Mouse (Mus musculus) lung, postnatal 0 days (tissue): ENCODE results near the gene Rad51b. TPM values are rescaled to one million over a fixed set of nuclear protein-coding genes. Genes with fewer than 3 reads are reported as not detected.

Experiments
- ATAC-seq: fragments of 200-750 bp; cut with Nextera tagmentation; 2 replicates; pipeline ENCODE4 v1.8.0; 2017; ENCODE audit warnings: moderate library complexity
- DNase-seq: peaks from one replicate; pipeline ENCODE4 v3.0.0-alpha.2; 2016; ENCODE audit warnings: low spot score
- H3K27ac ChIP-seq: fragments of 300-500 bp; sonication (generic); 2 replicates; pipeline ENCODE4 v1.5.1; 2014; ENCODE audit warnings: antibody characterized with exemption, mild to moderate bottlenecking, low read length, mixed read lengths
- H3K27me3 ChIP-seq: fragments of 300-500 bp; sonication (generic); replicated peaks from 2 replicates; pipeline ENCODE4 v1.6.1; 2014; ENCODE audit warnings: low read length, mixed read lengths; ENCODE audit not compliant: insufficient read depth
- H3K36me3 ChIP-seq: fragments of 300-500 bp; sonication (generic); 2 replicates; pipeline ENCODE4 v1.6.1; 2014; ENCODE audit warnings: low read length, mixed read lengths; ENCODE audit not compliant: insufficient read depth
- H3K4me1 ChIP-seq: fragments of 300-500 bp; sonication (generic); 2 replicates; pipeline ENCODE4 v1.6.1; 2014; ENCODE audit warnings: antibody characterized with exemption, low read depth, low read length, mixed read lengths; ENCODE audit not compliant: insufficient read depth
- H3K4me2 ChIP-seq: fragments of 300-500 bp; sonication (generic); replicated peaks from 2 replicates; pipeline ENCODE4 v1.6.1; 2014; ENCODE audit warnings: low read depth, mild to moderate bottlenecking, low read length, moderate library complexity, mixed read lengths
- H3K4me3 ChIP-seq: fragments of 300-500 bp; sonication (generic); 2 replicates; pipeline ENCODE4 v1.5.1; 2014; ENCODE audit warnings: low read depth, low read length
- H3K9ac ChIP-seq: fragments of 300-500 bp; sonication (generic); replicated peaks from 2 replicates; pipeline ENCODE4 v1.6.1; 2014; ENCODE audit warnings: low read depth, mild to moderate bottlenecking
- H3K9me3 ChIP-seq: fragments of 300-500 bp; sonication (generic); 2 replicates; pipeline ENCODE4 v1.6.1; 2016; ENCODE audit warnings: low read length, mixed read lengths
- CTCF ChIP-seq: IDR thresholded peaks from 2 replicates; pipeline ENCODE4 v1.5.1; 2016; ENCODE audit warnings: antibody characterized with exemption, mild to moderate bottlenecking
- EP300 ChIP-seq: IDR thresholded peaks from 2 replicates; pipeline ENCODE4 v1.6.1; 2016; ENCODE audit warnings: antibody characterized with exemption, mild to moderate bottlenecking, control low read depth
- WGBS: fragments of 180-500 bp; shearing (Covaris S2); extraction: QIAGEN DNeasy Blood & Tissue Kit; methylation state at CpG from one replicate; pipeline ENCODE4 v1.1.7; 2014; 5-methylcytosine and 5-hydroxymethylcytosine counted together
- polyA plus RNA-seq: library from polyadenylated mRNA; unstranded; fragments of >200 nt; fragmentation: Nextera tagmentation; extraction: Ambion mirVana; gene quantifications from 2 replicates; pipeline ENCODE4 v1.2.1, GENCODE M21; 2015

Gene Rad51b
- polyA plus RNA-seq, 1 experiment from 2014 or later, result 1.3 TPM

GRCm38 (mm10) chr12:79771194-79771593 lies 474.1 kb downstream of the Rad51b start:
- Histone ChIP-seq H3K27ac (no peak overlapping the region), H3K4me1 (no peaks in the 10 kb centered on the region), H3K4me3 (no peak overlapping the region), H3K9me3 (no peaks in the 10 kb centered on the region), H3K9ac (no peak overlapping the region), H3K4me2 (no peak overlapping the region), H3K36me3 (no peaks in the 10 kb centered on the region), H3K27me3 (no peaks in the 10 kb centered on the region)
- 94% methylated on average over 4 of the region's 4 CpGs for WGBS
- TF ChIP-seq CTCF, result no peak
- no peak for TF ChIP-seq EP300
- ATAC-seq, result no peak
- no peak for DNase-seq

GRCm38 (mm10) chr12:79771741-79772140 lies 474.7 kb downstream of the Rad51b start:
- Histone ChIP-seq H3K4me1 (no peaks in the 10 kb centered on the region), H3K4me2 (no peak overlapping the region), H3K9ac (no peak overlapping the region), H3K4me3 (no peak overlapping the region), H3K27me3 (no peaks in the 10 kb centered on the region), H3K9me3 (no peaks in the 10 kb centered on the region), H3K27ac (no peak overlapping the region), H3K36me3 (no peaks in the 10 kb centered on the region)
- no peak for TF ChIP-seq EP300
- no peak for TF ChIP-seq CTCF
- ATAC-seq, result no peak
- no peak for DNase-seq
- 84% methylated on average over 3 of the region's 3 CpGs for WGBS

GRCm38 (mm10) chr12:79773246-79773645 lies 476.2 kb downstream of the Rad51b start:
- H3K4me2 ChIP-seq, result no peak overlapping the region
- H3K4me3 ChIP-seq, result no peak overlapping the region
- 74% methylated on average over 4 of the region's 4 CpGs for whole genome bisulfite sequencing
- DNase-seq, result peak; percentile 39
- no peaks in the 10 kb centered on the region for H3K27me3 ChIP-seq
- no peak for TF ChIP-seq CTCF
- no peaks in the 10 kb centered on the region for H3K9me3 ChIP-seq
- H3K9ac ChIP-seq, result no peak overlapping the region
- ATAC-seq, result no peak
- no peaks in the 10 kb centered on the region for H3K36me3 ChIP-seq
- no peak overlapping the region for H3K27ac ChIP-seq
- no peaks in the 10 kb centered on the region for H3K4me1 ChIP-seq

- H3K36me3 ChIP-seq, result no peaks in the 10 kb centered on the region
- H3K4me1 ChIP-seq, result no peaks in the 10 kb centered on the region
- WGBS, result 54% methylated on average over 4 of the region's 4 CpGs
- H3K9ac ChIP-seq, result no peak overlapping the region
- no peak for TF ChIP-seq EP300
- TF ChIP-seq CTCF, result no peak
- no peak overlapping the region for H3K27ac ChIP-seq
- H3K4me2 ChIP-seq, result no peak overlapping the region
- H3K4me3 ChIP-seq, result no peak overlapping the region
- ATAC-seq (no peak), DNase-seq (no peak)
- no peaks in the 10 kb centered on the region for H3K27me3 ChIP-seq
- no peaks in the 10 kb centered on the region for H3K9me3 ChIP-seq
These were observed 477.5 kb downstream of the Rad51b start for GRCm38 (mm10) chr12:79774571-79774970.

GRCm38 (mm10) chr12:79776828-79777227 lies 479.7 kb downstream of the Rad51b start:
- H3K4me2 ChIP-seq, result no peak overlapping the region
- no peaks in the 10 kb centered on the region for H3K36me3 ChIP-seq
- 83% methylated on average over 5 of the region's 5 CpGs for WGBS
- no peaks in the 10 kb centered on the region for H3K4me1 ChIP-seq
- ATAC-seq (no peak), DNase-seq (no peak)
- no peaks in the 10 kb centered on the region for H3K9me3 ChIP-seq
- no peaks in the 10 kb centered on the region for H3K27me3 ChIP-seq
- no peak overlapping the region for H3K4me3 ChIP-seq
- H3K27ac ChIP-seq, result no peak overlapping the region
- TF ChIP-seq EP300, result no peak
- no peak for TF ChIP-seq CTCF
- H3K9ac ChIP-seq, result no peak overlapping the region

- Histone ChIP-seq H3K27me3 (no peaks in the 10 kb centered on the region), H3K9ac (no peak overlapping the region), H3K27ac (no peak overlapping the region), H3K4me3 (no peak overlapping the region), H3K9me3 (no peaks in the 10 kb centered on the region), H3K4me2 (no peak overlapping the region), H3K4me1 (0 out of 2 replicates have a peak, but pooled peaks cover 5% of the 10 kb centered on the region), H3K36me3 (no peaks in the 10 kb centered on the region)
- ATAC-seq, result no peak
- 61% methylated on average over 2 of the region's 2 CpGs for WGBS
- TF ChIP-seq CTCF (no peak), EP300 (no peak)
- DNase-seq, result no peak
These were observed 483.7 kb downstream of the Rad51b start for GRCm38 (mm10) chr12:79780745-79781144.

GRCm38 (mm10) chr12:79781788-79782187 lies 484.7 kb downstream of the Rad51b start:
- H3K9ac ChIP-seq, result no peak overlapping the region
- H3K27me3 ChIP-seq, result no peaks in the 10 kb centered on the region
- TF ChIP-seq CTCF, result peak; percentile 52
- TF ChIP-seq EP300, result no peak
- H3K36me3 ChIP-seq, result no peaks in the 10 kb centered on the region
- H3K4me1 ChIP-seq, result 0 out of 2 replicates have a peak, but pooled peaks cover 5% of the 10 kb centered on the region
- H3K4me2 ChIP-seq, result no peak overlapping the region
- no peak overlapping the region for H3K4me3 ChIP-seq
- no peak overlapping the region for H3K27ac ChIP-seq
- H3K9me3 ChIP-seq, result no peaks in the 10 kb centered on the region
- WGBS, result 85% methylated on average over 5 of the region's 5 CpGs
- DNase-seq, result no peak
- no peak for ATAC-seq
